Mouse (Mus musculus) kidney, postnatal 0 days (tissue): Measurements from ENCODE around the gene Matk. TPM values are rescaled to one million over a fixed set of nuclear protein-coding genes. Genes with fewer than 3 reads are reported as not detected.
"Not testable (repeated sequence)": the region's sequence is repeated elsewhere in the genome, so short reads cannot be mapped to it uniquely, and the experiment has no call there.

ENCODE experiments used
- ATAC-seq: fragments of 200-750 bp; cut with Nextera tagmentation; replicated peaks from 2 replicates; pipeline ENCODE4 v1.8.0; 2017; ENCODE audit warnings: low read depth, moderate number of reproducible peaks, moderate TSS enrichment, moderate library complexity; ENCODE audit not compliant: low FRiP score
- DNase-seq: peaks from one replicate; pipeline ENCODE4 v3.0.0-alpha.2; 2016; ENCODE audit warnings: low spot score
- H3K27ac ChIP-seq: fragments of 300-500 bp; sonication (generic); 2 replicates; pipeline ENCODE4 v1.5.1; 2014; ENCODE audit warnings: mild to moderate bottlenecking
- H3K27me3 ChIP-seq: fragments of 300-500 bp; sonication (generic); 2 replicates; pipeline ENCODE4 v1.6.1; 2014; ENCODE audit warnings: low read length, mixed read lengths; ENCODE audit not compliant: insufficient read depth
- H3K36me3 ChIP-seq: fragments of 300-500 bp; sonication (generic); 2 replicates; pipeline ENCODE4 v1.6.1; 2014; ENCODE audit warnings: low read length, mixed read lengths; ENCODE audit not compliant: insufficient read depth
- H3K4me1 ChIP-seq: fragments of 300-500 bp; sonication (generic); replicated peaks from 2 replicates; pipeline ENCODE4 v1.6.1; 2014; ENCODE audit warnings: antibody characterized with exemption, low read length, mixed read lengths; ENCODE audit not compliant: insufficient read depth
- H3K4me2 ChIP-seq: fragments of 300-500 bp; sonication (generic); 2 replicates; pipeline ENCODE4 v1.6.1; 2014; ENCODE audit warnings: mild to moderate bottlenecking, low read length, moderate library complexity, mixed read lengths
- H3K4me3 ChIP-seq: fragments of 300-500 bp; sonication (generic); replicated peaks from 2 replicates; pipeline ENCODE4 v1.5.1; 2014; ENCODE audit warnings: low read depth, low read length
- H3K9ac ChIP-seq: fragments of 300-500 bp; sonication (generic); 2 replicates; pipeline ENCODE4 v1.6.1; 2014; ENCODE audit warnings: low read depth, low read length
- H3K9me3 ChIP-seq: fragments of 300-500 bp; sonication (generic); replicated peaks from 2 replicates; pipeline ENCODE4 v1.6.1; 2016; ENCODE audit warnings: low read length, inconsistent platforms, mixed read lengths
- CTCF ChIP-seq: IDR thresholded peaks from 2 replicates; pipeline ENCODE4 v1.5.1; 2016; ENCODE audit warnings: antibody characterized with exemption, low read depth, mild to moderate bottlenecking, moderate library complexity
- WGBS: fragments of 180-500 bp; shearing (Covaris S2); extraction: QIAGEN DNeasy Blood & Tissue Kit; methylation state at CpG from one replicate; pipeline ENCODE4 v1.1.7; 2014; 5-methylcytosine and 5-hydroxymethylcytosine counted together
- polyA plus RNA-seq: library from polyadenylated mRNA; unstranded; fragments of >200 nt; fragmentation: Nextera tagmentation; extraction: Ambion mirVana; gene quantifications from 2 replicates; pipeline ENCODE4 v1.2.1, GENCODE M21; 2015

The Matk gene
- polyA plus RNA-seq, 1 experiment from 2014 or later, result 3.9 TPM

GRCm38 (mm10) chr10:81217267-81217666 lies 35.5 kb upstream of the Matk start:
- ATAC-seq, H3K27me3 ChIP-seq, H3K4me2 ChIP-seq, H3K36me3 ChIP-seq, H3K9me3 ChIP-seq, H3K9ac ChIP-seq, H3K4me1 ChIP-seq, H3K4me3 ChIP-seq, H3K27ac ChIP-seq: not testable (repeated sequence)
- 19% methylated on average over 1 of the region's 1 CpGs for WGBS
- TF ChIP-seq CTCF, result peak; percentile 67
- peak; percentile 27 for DNase-seq

DNA sequence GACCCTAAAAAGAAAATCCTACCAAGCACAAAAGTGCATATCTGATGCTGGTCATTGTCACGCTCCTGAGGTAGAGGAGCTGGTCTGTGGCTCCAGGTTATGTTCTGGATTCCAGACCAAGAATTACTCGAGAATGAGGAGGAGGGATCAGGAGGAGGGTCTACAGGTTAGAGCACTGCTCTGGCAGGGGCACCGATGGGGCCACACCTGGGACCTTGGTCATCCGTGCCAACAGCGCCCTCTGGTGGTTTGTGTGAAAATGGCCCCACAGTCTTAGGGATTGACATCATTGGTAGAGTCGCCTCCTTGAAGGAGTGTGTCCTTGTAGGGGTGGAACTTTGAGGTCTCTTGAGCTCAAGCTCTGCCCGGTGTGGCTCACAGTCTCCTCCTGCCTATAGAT lies 34.8 kb upstream of the Matk start:
- H3K4me2 ChIP-seq, result no peak overlapping the region
- no peaks in the 10 kb centered on the region for H3K36me3 ChIP-seq
- no peaks in the 10 kb centered on the region for H3K4me1 ChIP-seq
- no peak overlapping the region for H3K4me3 ChIP-seq
- H3K27me3 ChIP-seq, result no peaks in the 10 kb centered on the region
- H3K27ac ChIP-seq, result no peak overlapping the region
- DNase-seq, result peak; percentile 62
- ATAC-seq, result peak; percentile 79
- no peaks in the 10 kb centered on the region for H3K9me3 ChIP-seq
- H3K9ac ChIP-seq, result no peak overlapping the region
- 34% methylated on average over 7 of the region's 7 CpGs for WGBS
- peak; percentile 86 for TF ChIP-seq CTCF

GRCm38 (mm10) chr10:81221402-81222015 lies 31.2 kb upstream of the Matk start:
- Histone ChIP-seq H3K4me1 (no peaks in the 10 kb centered on the region), H3K27me3 (no peaks in the 10 kb centered on the region), H3K4me2 (no peak overlapping the region), H3K4me3 (no peak overlapping the region), H3K9ac (no peak overlapping the region), H3K9me3 (no peaks in the 10 kb centered on the region), H3K27ac (no peak overlapping the region), H3K36me3 (no peaks in the 10 kb centered on the region)
- DNase-seq, result no peak
- 86% methylated on average over 5 of the region's 5 CpGs for WGBS
- no peak for TF ChIP-seq CTCF
- no peak for ATAC-seq

GRCm38 (mm10) chr10:81223731-81224130 lies 29.0 kb upstream of the Matk start:
- H3K9ac ChIP-seq, H3K9me3 ChIP-seq, H3K4me3 ChIP-seq, H3K27ac ChIP-seq, H3K27me3 ChIP-seq, ATAC-seq, H3K4me2 ChIP-seq, H3K4me1 ChIP-seq, DNase-seq, H3K36me3 ChIP-seq: not testable (repeated sequence)
- WGBS, result 36% methylated on average over 2 of the region's 2 CpGs

GRCm38 (mm10) chr10:81229735-81230437 lies 22.8 kb upstream of the Matk start:
- Histone ChIP-seq H3K9me3 (no peaks in the 10 kb centered on the region), H3K4me3 (no peak overlapping the region), H3K27ac (no peak overlapping the region), H3K4me1 (no peaks in the 10 kb centered on the region; the same call in 1 of the 2 replicates), H3K9ac (no peak overlapping the region), H3K27me3 (peaks cover 15% of the 10 kb centered on the region), H3K4me2 (peak overlapping the region; percentile 23), H3K36me3 (no peaks in the 10 kb centered on the region)
- no peak for TF ChIP-seq CTCF
- DNase-seq (no peak), ATAC-seq (no peak)
- 12% methylated on average over 20 of the region's 20 CpGs for WGBS

DNA sequence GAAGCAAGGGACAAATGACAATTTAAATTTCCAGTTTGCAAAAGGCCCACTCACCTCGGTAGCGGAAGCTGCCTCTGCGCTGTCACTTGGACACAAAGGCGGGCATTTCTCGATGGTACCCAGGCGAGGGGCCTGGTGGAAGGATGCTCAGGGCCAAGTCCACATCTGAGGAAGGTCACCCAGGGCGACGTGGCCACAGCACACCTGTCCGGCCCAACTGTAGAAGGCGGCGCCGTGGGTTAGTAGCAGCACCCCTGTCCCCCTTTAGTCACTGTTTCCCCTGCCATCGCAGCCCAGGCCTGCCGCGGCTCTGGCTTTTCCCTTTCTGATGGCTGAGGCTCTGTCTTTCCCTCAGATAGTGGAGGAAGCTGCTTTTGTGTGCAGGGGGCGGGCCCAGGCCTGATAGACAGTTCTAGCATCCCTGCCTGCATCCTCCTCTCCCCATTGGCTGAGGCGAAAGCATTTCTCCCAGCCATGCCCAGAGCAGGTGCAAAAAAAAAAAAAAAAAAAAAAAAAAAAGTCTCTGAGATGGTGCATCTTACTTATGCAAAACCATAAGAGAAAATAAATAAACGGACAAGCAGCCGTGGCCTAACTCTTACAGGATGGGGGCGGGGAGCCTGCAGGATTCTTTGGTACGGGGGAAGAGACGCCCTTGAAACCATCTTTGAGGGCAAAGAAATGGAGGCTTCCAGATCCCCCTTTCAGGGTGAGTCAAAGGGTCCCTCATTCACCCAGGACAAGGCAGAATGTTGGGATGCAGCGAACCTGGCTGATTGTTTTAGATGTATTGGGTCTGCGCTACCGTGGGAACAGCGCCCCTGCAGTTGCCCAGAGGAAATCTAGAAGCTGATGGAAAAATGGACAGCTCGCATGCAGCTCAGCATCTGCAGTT lies 22.1 kb upstream of the Matk start, which contains the start of gene Atcay:
TSS of gene Atcay (minus strand) at position 396 of the 895 bp plus-strand sequence.
- Histone ChIP-seq H3K27me3 (peaks cover 15% of the 10 kb centered on the region), H3K27ac (no peak within 1 kb of the TSS), H3K4me2 (peak within 1 kb of the TSS; percentile 23), H3K4me1 (no peaks in the 10 kb centered on the region; the same call in 1 of the 2 replicates), H3K4me3 (no peak within 1 kb of the TSS), H3K9ac (no peak within 1 kb of the TSS), H3K36me3 (no peaks in the 10 kb centered on the region), H3K9me3 (no peaks in the 10 kb centered on the region)
- TF ChIP-seq CTCF, result peak; percentile 62
- WGBS, result 8% methylated on average over 27 of the region's 27 CpGs
- ATAC-seq (no peak), DNase-seq (peak; percentile 58)
